Mouse (Mus musculus): Measurements from ENCODE around the gene Fam19a1. TPM values are rescaled to one million over a fixed set of nuclear protein-coding genes. Genes with fewer than 3 reads are reported as not detected.

The Fam19a1 gene
- total RNA-seq, 2 experiments from 2014 or later = 72.9 to 76.4 TPM

DNA sequence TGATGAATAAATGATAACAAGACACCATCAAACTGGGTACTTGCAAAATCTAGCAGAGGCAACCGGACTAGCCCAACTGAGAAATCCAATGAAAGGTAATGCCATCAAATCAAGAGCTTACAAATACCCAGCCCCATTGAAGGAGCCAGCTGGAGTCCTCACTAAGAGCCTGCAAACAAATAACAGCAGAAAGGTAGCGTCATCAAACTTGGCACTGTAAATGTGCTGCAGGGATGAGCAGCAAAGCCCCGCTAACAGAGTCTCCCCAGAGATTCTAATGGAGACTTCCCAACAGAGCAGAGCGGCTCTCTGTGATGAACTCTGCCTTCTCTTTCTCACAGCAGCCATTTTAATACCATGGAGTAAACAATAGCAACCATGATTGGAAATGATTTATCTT lies 305.9 kb downstream of the Fam19a1 start:
- intact Hi-C loops (cut with DNase I) = no loop called here
- no peak for DNase-seq (ENCODE audit: extremely low spot score in 1 of 2, low spot score in 2 of 2)

DNA sequence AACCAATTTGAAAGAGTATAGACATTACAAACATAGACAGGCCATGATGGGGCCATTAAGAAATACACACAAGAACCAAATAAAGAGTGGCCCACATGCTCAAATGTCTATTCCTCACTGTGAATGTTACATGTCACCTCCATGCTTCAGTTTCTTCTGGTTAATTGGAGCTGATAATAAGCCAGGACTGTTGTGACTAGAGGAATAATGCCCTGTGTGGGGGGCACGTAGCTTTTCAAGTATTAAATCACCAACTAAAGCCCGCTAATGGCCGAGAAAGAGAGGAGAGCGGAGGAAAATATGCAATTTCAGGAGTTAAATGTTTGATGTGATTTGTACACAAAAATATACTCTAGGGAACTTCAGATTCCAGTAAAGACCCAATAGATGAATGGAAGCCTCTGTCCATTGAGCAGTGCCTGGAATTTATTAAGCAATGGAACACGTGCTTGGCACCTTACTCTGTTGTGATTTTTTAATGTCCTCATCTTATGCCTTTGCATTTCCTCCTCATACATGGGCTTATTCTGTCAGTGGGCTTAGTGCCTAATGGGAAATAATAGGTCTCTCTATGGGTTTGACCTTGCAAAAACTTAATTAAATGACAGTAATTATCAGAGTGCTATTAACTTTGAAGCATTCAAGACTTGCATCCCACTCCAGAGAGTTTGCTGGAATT lies 306.9 kb downstream of the Fam19a1 start:
- DNase-seq (ENCODE audit: extremely low spot score in 1 of 2, low spot score in 2 of 2) = no peak
- intact Hi-C loops (cut with DNase I) = loop anchor here (10.0 kb wide), 1 partner anchor 305 kb away; the partner anchor contains the start of gene Fam19a1

DNA sequence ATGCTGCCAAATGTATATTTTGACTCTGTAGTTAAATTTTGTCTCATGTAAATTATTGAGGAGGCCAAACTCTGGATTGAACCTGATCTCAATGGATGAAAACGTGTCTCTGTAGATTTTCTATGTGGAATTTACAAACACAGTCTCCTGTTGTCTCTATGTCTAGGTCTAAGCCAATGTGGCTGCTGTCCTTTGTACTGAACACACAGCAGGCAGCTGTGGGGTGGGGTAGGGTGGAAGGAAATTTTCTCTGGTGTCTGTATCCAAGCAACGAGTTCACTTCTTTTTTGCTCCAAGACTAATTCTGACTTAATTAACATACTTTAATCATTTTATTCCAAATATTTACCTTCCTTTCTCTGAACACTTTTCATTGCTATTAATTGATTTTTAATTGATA lies 307.6 kb downstream of the Fam19a1 start:
- DNase-seq (ENCODE audit: extremely low spot score in 1 of 2, low spot score in 2 of 2) = no peak
- intact Hi-C loops (cut with DNase I) = loop anchor here (10.0 kb wide), 1 partner anchor 306 kb away; the partner anchor contains the start of gene Fam19a1

DNA sequence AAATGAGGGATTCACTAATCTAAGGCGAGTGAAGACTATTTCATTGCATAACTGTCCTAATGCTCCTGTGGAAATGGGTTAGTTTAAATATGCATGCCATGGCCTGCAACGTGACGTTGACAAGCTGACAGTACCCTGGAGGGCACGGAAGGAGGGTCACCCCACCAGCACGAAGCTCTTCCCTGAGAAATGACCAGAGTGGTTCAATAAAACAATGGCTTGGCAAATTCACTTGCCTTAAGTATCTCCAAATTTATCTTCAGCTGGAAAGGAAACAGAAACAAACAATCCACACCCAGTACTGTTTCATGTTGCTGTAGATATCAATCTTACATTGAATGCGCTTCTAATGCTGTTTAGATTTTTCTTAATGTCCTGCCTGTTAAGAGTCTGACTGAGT lies 316.4 kb downstream of the Fam19a1 start:
- DNase-seq (ENCODE audit: extremely low spot score in 1 of 2, low spot score in 2 of 2) = no peak
- intact Hi-C loops (cut with DNase I) = loop anchor here (10.0 kb wide), 1 partner anchor 315 kb away; the partner anchor contains the start of gene Fam19a1

DNA sequence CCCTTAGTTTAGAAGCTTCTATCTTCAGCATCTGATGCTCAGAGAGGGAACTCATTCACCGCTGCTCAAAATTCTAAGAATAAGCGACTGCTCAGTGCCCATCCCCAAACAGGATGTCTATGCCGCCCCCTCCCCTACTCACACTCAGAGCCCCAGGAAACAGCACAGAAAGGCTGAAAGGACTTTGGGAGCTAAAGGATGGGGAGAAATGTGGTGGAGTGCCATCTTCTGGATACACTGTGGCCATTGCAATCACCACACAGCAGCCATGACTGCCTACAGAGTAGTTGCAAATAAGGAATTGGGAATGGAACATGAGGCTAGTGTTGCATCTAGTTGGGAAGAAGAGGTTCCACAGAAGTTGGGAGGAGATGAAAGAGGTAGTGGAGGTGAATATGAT lies 319.4 kb downstream of the Fam19a1 start:
- no peak for DNase-seq (ENCODE audit: extremely low spot score in 1 of 2, low spot score in 2 of 2)
- intact Hi-C loops (cut with DNase I) = loop anchor here (10.0 kb wide), 1 partner anchor 572 kb away; no protein-coding TSS in a partner anchor

DNA sequence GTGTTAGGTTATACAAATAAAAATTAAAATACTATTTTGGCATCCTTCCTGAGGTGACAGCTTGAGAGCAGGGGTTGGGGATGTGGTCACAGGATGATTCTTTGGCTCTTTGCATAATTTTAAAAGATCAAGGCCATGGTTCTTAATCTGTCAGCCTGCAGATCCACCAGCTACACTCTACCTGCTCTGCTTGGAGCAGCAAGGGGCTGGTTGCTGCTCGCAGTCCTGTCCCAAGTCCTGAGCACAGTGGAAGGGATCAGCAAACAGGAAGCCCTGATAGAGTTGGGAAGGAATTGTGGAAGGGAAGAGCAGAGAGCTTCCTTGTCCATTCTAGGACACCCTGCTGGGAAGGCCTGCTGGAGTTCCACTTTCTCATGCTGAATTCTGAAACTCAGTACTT lies 320.9 kb downstream of the Fam19a1 start:
- intact Hi-C loops (cut with DNase I) = loop anchor here (10.0 kb wide), 1 partner anchor 571 kb away; no protein-coding TSS in a partner anchor
- DNase-seq (ENCODE audit: extremely low spot score in 1 of 2, low spot score in 2 of 2) = no peak

DNA sequence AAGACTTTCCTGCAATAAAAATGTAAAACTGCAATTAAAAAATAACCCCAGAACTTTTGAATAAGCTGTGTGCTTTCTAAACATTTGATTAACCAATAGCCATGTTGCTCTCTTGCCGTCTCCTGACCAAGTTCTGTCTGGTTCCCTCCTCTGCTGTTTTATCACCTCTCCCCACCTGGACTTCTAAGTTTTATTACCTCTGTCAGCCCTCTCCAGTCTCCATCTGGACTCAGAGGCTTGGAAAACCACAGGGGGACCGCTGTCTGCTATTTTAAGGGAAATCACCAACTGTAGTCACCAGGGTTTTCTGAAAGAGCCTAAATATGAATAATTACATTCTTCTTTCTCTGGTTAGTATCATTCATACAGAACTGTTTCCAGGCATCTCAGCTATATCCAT lies 322.6 kb downstream of the Fam19a1 start:
- DNase-seq (ENCODE audit: extremely low spot score in 1 of 2, low spot score in 2 of 2) = no peak
- intact Hi-C loops (cut with DNase I) = loop anchor here (10.0 kb wide), 1 partner anchor 569 kb away; no protein-coding TSS in a partner anchor

DNA sequence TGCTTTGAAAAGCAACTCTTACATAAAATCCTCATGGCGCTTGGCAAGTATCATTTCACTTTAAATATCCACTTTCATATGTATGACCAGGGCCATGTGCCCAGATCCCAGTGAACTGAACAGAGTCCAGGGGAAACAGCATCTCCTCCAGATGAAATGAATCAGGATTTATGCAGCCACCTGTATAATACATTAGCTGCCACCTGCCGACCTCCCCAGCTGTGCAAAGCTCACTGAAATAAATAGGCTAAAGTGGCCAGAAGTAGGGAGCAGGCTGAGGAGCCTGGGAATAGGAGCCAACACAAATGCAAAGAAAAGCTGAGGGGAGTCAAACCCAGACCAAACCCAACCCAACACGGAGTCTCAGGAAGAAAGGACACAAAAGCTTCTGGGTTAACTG lies 324.9 kb downstream of the Fam19a1 start:
- intact Hi-C loops (cut with DNase I) = loop anchor here (10.0 kb wide), 1 partner anchor 567 kb away; no protein-coding TSS in a partner anchor
- no peak for DNase-seq (ENCODE audit: extremely low spot score in 1 of 2, low spot score in 2 of 2)

DNA sequence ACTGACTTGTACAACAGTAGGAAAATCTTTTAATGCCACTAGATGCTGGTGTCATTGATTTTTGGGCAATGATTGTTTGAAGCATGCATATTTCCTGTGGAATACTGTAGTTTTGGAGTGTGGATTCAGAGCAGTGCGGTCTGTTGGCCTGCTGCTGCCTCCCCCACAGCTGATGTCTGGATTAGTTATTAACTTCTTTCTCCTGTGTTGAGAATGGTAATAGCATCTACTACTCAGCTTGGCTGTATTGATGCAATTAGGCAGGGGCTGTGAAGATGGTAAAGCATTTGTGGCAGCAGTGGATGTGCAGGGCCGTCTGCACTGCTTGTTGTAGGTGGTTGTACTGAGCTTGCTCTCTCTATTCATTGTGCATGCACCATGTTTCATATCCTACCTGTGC lies 326.5 kb downstream of the Fam19a1 start:
- DNase-seq (ENCODE audit: extremely low spot score in 1 of 2, low spot score in 2 of 2) = no peak
- intact Hi-C loops (cut with DNase I) = loop anchor here (10.0 kb wide), 1 partner anchor 565 kb away; no protein-coding TSS in a partner anchor

DNA sequence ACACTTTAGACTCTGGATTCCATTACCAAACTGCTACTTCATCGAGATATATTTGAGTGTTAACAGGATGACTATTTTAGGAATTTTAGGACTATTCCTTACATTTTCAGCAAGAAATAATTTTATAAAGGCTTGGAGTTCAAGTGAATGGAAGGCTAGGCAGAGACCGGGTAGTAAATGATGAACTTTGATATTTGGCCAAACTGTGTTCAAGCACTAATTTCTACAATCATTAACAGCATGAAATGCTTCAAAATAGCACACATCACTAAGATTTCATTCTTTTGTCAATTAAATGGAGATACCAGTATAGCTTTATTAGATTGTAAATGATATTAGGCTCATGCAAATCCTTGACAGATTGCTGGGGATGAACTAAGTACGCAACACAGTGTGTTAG lies 329.0 kb downstream of the Fam19a1 start:
- intact Hi-C loops (cut with DNase I) = no loop called here
- no peak for DNase-seq (ENCODE audit: extremely low spot score in 1 of 2, low spot score in 2 of 2)

DNA sequence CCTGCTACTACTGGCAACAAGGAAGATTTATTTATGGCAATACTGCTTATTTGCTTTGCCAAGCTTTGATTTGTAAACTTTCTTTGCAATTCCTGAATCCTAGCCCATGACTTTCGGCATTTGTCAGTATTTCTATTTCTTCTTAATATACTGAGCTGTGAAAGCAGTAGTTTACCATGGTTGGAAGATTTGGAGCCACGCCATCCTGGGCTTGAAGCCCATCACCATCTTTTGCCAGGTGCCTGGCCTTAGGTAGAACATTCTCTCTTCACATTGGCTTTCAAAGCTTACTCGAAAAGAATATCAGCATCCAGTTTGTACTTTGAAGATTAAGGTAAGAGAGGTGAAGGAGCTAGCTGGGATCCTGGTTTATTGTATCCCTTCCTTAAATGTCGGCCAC lies 334.5 kb downstream of the Fam19a1 start:
- DNase-seq (ENCODE audit: extremely low spot score in 1 of 2, low spot score in 2 of 2) = no peak
- intact Hi-C loops (cut with DNase I) = no loop called here

DNA sequence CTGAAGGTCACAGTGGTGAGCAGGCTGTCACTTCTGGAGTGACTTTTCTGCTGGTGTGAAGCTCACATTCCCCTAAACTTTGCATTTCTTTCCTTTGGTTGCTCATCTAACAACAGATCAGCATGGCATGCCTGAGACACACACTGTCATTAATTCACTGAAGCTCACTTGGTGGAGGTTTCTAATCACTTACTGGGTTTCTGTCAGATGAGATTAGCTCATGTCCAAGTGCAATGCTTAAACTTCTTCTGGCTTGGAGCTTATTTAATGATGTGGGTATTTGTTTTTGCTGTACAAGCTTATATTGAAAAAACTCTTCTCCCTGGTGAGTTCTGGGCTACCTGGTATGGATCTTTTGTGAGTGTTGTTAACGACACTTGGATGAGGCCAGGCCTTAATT lies 343.3 kb downstream of the Fam19a1 start:
- intact Hi-C loops (cut with DNase I) = no loop called here
- DNase-seq (ENCODE audit: extremely low spot score in 1 of 2, low spot score in 2 of 2) = no peak

DNA sequence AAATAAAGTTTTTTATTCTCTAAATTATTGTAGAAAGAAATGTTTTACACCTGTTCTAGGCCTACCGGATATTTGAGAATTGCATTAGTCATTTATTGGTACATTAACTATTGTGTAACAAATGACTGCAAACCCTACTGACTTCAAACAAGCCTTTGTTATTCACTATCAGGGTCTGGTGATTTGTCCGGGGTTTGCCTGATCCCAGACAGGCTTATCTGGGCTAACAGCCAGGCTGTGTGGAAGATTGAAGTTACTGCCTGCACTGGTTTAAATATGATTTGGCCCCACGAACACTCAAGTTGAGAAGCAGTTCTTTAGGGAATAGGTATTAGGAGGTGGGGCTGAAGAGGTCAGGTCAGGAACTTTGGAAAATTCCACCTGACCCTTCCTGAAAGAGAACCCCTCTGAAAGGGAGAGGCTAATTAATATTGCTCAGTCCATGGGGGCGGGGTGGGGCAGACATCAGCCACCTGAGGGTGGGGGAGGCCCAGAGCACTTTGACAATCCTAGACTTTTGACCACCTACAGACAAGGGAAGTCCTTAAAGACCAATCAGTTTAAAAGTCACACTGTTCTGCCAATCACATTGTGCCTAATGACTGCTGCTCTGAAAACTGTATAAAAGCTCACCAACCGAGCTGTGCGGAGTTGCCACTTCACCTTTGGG lies 344.8 kb downstream of the Fam19a1 start:
- intact Hi-C loops (cut with DNase I) = no loop called here
- no peak for DNase-seq (ENCODE audit: extremely low spot score in 1 of 2, low spot score in 2 of 2)

DNA sequence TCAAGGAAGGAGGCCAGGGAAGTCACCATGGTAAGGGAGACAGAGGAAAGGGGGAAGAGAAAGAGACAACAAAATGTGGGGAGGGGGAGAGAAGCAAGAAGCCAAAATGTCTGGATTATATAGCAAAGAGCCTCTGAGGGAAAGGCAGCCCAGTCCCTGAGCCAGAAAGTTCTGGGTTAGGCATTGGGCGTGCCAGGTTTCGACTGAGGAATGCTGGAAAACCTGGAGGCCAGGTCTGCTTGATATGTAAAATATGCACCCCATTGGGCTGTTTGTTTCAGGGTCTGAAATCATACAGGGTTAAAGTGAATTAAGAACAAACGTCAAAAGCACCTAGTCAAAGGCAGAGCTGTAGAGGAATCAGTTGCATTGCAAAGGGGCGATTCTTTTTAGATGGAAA lies 346.1 kb downstream of the Fam19a1 start:
- DNase-seq (ENCODE audit: extremely low spot score in 1 of 2, low spot score in 2 of 2) = no peak
- intact Hi-C loops (cut with DNase I) = no loop called here

DNA sequence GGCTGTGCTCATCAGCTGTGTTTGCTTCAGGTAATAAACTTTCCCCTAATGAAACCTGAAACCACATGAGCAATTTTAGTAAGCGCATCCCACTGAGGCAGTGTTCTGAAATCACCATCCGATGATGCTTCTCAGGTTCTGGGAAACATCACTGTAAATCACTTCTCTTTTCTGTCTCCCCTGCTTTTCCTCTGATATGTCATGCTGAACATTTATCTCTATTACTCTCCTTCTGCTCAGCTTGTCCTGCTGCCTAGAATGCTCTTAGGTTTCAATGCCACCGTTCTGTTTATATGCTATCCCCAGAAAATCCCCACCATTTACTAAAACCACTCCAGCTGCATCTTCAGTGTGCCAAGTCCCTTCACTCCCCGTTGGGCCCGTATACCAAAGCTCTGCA lies 386.5 kb downstream of the Fam19a1 start:
- intact Hi-C loops (cut with DNase I) = no loop called here
- DNase-seq (ENCODE audit: extremely low spot score in 1 of 2, low spot score in 2 of 2) = no peak

DNA sequence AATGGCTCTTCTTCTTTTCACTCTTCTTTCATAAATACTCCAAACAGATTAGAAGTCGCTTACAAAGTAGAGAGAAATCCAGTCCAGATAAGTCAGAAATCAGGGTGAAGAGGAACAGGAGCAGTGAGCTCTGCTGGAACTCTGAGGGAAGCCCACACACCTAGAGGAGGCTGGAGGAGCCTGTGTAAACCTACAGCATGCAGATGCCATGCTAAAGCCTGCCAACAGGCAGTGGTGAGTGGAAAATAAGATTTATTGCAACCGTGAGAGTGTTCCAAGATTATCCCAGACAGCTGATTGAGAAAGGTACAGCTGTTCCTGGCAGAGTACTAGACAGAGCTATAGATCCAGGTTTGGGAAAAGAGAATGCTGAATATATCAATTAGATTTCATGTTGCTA lies 428.6 kb downstream of the Fam19a1 start:
- no peak for DNase-seq (ENCODE audit: extremely low spot score in 1 of 2, low spot score in 2 of 2)
- intact Hi-C loops (cut with DNase I) = no loop called here

DNA sequence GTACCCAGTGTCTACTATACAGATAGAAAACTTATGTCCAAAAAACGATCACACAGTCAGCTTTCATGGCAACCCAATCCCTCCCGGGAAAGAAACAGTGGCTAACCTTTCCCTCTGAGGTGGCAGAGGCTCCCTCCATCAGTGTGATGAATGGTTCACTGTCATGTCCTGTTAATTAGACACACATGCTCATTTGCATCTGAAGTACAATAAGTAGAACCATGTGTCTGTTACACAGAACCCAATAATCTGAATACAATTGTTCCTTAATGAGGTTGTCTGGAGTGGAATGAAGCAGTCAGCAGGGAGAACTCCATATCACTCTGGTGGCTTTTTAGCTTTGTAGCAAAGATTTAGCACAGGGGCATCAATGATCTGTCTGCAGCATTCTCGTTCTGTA lies 431.9 kb downstream of the Fam19a1 start:
- intact Hi-C loops (cut with DNase I) = no loop called here
- DNase-seq (ENCODE audit: extremely low spot score in 1 of 2, low spot score in 2 of 2) = no peak

DNA sequence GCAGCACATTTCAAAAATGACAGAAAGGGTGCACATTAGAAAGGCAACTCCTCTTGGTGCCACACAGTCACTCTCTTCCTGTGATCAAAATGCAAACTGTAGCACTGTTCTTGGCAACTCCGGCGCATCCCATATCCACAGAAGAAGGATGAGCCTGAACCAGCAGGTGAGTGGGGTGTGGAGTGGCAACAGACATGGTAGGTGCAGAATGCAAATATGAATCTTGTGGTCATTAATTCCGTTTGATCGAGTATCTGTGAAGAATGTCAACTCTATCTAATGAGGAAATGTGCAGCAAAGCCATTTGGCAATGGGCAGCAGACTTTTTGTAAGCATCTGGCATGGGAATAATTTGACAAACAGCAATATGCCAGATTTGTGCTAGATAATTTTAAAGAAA lies 437.5 kb downstream of the Fam19a1 start:
- intact Hi-C loops (cut with DNase I) = no loop called here
- DNase-seq (ENCODE audit: extremely low spot score in 1 of 2, low spot score in 2 of 2) = no peak

DNA sequence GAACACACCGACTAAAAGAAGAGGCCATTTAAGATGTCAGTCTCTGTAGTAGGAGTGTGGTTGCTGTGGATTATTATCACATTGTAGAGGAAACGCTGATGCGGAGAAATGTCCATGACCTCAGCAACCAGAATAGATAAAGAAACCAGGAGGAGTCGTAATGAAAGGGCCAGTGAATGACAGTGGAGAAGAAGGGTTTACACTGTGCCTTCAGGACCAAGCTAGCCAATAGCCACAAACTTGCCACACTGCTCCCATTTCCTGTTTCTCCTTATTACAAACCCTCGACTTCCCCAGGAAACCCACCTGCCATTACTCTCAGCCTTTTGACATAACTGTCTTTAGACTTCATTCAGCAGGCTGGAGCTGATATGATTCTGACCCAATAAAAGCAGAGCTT lies 465.7 kb downstream of the Fam19a1 start:
- DNase-seq (ENCODE audit: extremely low spot score in 1 of 2, low spot score in 2 of 2) = no peak
- intact Hi-C loops (cut with DNase I) = no loop called here

DNA sequence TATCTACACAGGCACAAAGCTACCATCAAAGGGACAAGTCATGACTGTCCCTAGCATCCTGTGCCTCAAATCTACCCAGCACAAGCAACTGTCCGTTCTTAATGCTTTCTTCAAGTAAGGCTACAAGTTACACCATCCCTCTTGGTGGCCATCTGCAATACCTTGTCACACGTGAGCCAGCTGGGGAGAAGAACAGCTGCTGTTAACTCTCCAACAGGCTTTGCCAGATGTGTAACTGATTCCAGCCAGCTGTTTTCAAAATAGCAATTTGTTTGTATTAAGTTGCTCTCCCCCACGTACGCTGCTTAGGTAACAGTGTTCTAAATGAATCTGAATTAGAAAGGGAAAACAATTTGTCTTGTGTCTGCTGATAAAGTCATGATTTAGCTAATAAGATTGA lies 467.8 kb downstream of the Fam19a1 start:
- DNase-seq (ENCODE audit: extremely low spot score in 1 of 2, low spot score in 2 of 2) = no peak
- intact Hi-C loops (cut with DNase I) = no loop called here
